Mouse (Mus musculus): ENCODE results near the gene Fam102b. TPM values are rescaled to one million over a fixed set of nuclear protein-coding genes. Genes with fewer than 3 reads are reported as not detected.

Gene Fam102b
- polyA plus RNA-seq, 1 experiment: 27.8 TPM

DNA sequence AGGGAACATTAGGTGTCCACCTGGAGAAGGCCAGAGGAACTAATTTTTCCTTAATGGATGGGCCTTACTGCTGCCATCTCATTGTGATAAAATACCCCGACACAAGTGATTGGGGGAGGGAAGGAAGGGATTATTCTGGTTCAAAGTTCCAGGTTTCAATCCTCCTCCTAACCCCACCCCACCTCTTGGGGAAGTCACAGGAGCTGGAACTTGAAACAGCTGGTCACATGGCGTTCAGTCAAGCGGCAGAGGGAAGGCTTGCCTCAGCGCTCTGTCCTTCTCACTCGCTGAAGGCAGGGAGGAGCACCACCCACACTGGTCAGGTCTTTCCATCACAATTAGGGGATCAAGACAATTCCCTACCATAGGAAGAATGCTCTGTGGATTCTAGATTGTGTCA is 88.7 kb downstream of the Fam102b start:
- H3K4me1 ChIP-seq (ENCODE audit: control insufficient read depth, insufficient read depth, low read length): no peaks in the 10 kb centered on the region
- H3K27ac ChIP-seq (ENCODE audit: insufficient read depth, low read length): no peak overlapping the region
- H3K4me3 ChIP-seq (ENCODE audit: insufficient read depth, low read length): no peak overlapping the region
- TF ChIP-seq CTCF (IDR thresholded peaks at IDR 0.05; ENCODE audit: borderline replicate concordance, insufficient read depth, low read length): no peak
- TF ChIP-seq POLR2A (IDR thresholded peaks at IDR 0.05; ENCODE audit: low read depth, low read length): no peak

DNA sequence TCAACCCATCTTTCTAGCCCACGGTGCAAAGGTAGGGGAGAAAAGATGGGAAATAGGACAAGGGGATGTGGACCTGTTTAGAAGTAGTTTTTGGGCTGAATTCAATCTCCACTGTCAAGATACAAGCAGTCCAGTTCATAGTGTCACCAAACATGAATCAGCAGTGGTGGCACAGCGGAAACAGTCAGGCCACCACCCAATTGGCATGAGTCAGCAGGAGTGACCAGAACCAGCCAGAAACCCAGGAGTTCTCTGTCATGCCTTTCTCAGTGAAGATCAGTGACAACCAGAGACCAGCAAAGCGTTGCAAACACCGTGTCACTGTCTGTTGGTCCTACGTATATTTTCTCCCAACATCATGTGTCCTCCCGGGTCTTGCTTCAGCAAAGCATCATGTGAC is 93.8 kb downstream of the Fam102b start:
- Histone ChIP-seq H3K27ac (ENCODE audit: insufficient read depth, low read length) (no peak overlapping the region), H3K4me1 (ENCODE audit: control insufficient read depth, insufficient read depth, low read length) (no peaks in the 10 kb centered on the region), H3K4me3 (ENCODE audit: insufficient read depth, low read length) (no peak overlapping the region)
- TF ChIP-seq CTCF (IDR thresholded peaks at IDR 0.05; ENCODE audit: borderline replicate concordance, insufficient read depth, low read length): no peak
- TF ChIP-seq POLR2A (IDR thresholded peaks at IDR 0.05; ENCODE audit: low read depth, low read length): no peak

DNA sequence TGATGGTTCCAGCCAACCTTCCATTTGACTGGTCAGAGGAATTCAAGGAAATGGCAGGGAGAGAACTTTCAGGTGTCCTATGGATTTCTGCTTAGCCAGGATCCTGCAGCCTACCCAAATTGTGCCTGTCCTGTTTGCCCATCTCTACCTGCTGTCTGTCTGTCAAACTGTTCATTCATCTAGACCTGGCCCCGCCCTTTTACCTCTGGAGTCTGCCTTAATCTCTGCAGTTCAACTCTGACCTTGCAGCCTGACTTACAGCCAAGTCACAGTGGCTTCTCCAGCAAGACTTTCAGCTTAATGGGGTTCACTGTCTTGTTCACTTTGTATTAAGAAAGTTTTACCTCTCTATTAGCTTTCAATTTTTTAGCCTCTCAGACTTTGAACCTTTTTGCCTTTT is 101.1 kb downstream of the Fam102b start:
- TF ChIP-seq POLR2A (IDR thresholded peaks at IDR 0.05; ENCODE audit: low read depth, low read length) (no peak), CTCF (IDR thresholded peaks at IDR 0.05; ENCODE audit: borderline replicate concordance, insufficient read depth, low read length) (no peak)
- Histone ChIP-seq H3K4me3 (ENCODE audit: insufficient read depth, low read length) (no peak overlapping the region), H3K4me1 (ENCODE audit: control insufficient read depth, insufficient read depth, low read length) (no peaks in the 10 kb centered on the region), H3K27ac (ENCODE audit: insufficient read depth, low read length) (no peak overlapping the region)

DNA sequence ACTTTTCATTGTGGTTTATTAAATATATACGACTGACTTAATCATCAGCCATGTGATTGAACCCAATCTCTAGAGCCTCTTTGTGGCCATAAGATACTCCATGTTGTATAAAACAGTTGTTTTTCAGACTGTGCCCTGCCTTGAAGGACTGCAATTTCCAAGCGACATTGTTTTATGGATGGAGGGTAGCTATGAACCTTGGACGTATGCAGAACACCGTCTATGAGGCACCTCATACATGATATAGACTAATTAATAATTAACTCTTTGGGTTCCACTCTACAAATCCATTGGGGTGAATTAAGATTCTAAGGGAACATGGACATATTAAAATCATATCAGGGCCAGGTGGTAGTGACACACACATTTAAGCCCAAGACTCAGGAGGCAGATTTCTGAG is 101.7 kb downstream of the Fam102b start:
- TF ChIP-seq CTCF (IDR thresholded peaks at IDR 0.05; ENCODE audit: borderline replicate concordance, insufficient read depth, low read length): no peak
- TF ChIP-seq POLR2A (IDR thresholded peaks at IDR 0.05; ENCODE audit: low read depth, low read length): no peak
- Histone ChIP-seq H3K4me3 (ENCODE audit: insufficient read depth, low read length) (no peak overlapping the region), H3K27ac (ENCODE audit: insufficient read depth, low read length) (no peak overlapping the region), H3K4me1 (ENCODE audit: control insufficient read depth, insufficient read depth, low read length) (no peaks in the 10 kb centered on the region)

DNA sequence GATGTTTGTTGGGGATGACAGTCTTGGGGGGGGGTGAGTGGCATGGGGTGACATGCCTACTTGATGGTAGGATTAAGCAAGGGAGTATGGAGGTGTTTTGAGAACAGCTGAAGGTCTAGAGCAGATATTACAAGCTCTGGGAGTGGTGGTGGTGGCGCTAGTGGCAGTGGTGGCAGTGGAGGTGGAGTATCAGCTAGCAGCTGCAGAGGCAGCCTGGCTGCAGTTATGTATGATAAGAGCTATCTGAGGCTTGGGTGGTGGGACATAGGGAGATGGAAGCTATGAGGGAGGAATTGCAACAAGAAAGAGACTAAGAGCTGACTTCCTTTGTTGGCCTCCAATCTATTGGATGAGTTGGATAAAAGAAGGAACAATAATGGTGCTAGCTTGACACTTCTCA is 105.6 kb downstream of the Fam102b start:
- H3K4me1 ChIP-seq (ENCODE audit: control insufficient read depth, insufficient read depth, low read length): no peaks in the 10 kb centered on the region
- no peak overlapping the region for H3K4me3 ChIP-seq (ENCODE audit: insufficient read depth, low read length)
- H3K27ac ChIP-seq (ENCODE audit: insufficient read depth, low read length): no peak overlapping the region
- TF ChIP-seq POLR2A (IDR thresholded peaks at IDR 0.05; ENCODE audit: low read depth, low read length): no peak
- no peak for TF ChIP-seq CTCF (IDR thresholded peaks at IDR 0.05; ENCODE audit: borderline replicate concordance, insufficient read depth, low read length)

Other genes with a start within 250 kb of the Fam102b start
- gene Stxbp3, start 187.1 kb downstream of the Fam102b start, polyA plus RNA-seq (2011; ENCODE audit: insufficient read length, low read depth, missing spikeins): 43.0 and 53.9 TPM in 2 replicates
- not detected in 2 replicates for gene Fndc7, start 137.6 kb downstream of the Fam102b start, polyA plus RNA-seq (2011; ENCODE audit: insufficient read length, low read depth, missing spikeins)
- gene Prpf38b, start 115.9 kb downstream of the Fam102b start, polyA plus RNA-seq (2011; ENCODE audit: insufficient read length, low read depth, missing spikeins): 84.1 and 103 TPM in 2 replicates
- gene Henmt1, start 87.7 kb downstream of the Fam102b start, polyA plus RNA-seq (2011; ENCODE audit: insufficient read length, low read depth, missing spikeins): not detected in 2 replicates
- not detected in 2 replicates for gene Gm9857, start 87.2 kb downstream of the Fam102b start, polyA plus RNA-seq (2011; ENCODE audit: insufficient read length, low read depth, missing spikeins)
- not detected in 2 replicates for gene Slc25a54, start 52.9 kb upstream of the Fam102b start, polyA plus RNA-seq (2011; ENCODE audit: insufficient read length, low read depth, missing spikeins)
- 58.7 and 72.0 TPM in 2 replicates for gene Slc25a24, start 95.5 kb upstream of the Fam102b start, polyA plus RNA-seq (2011; ENCODE audit: insufficient read length, low read depth, missing spikeins)

All from embryonic fibroblast, embryonic 13.5 days (primary cell).